Mouse (Mus musculus): ENCODE results near the gene Slc9c1. TPM values are rescaled to one million over a fixed set of nuclear protein-coding genes. Genes with fewer than 3 reads are reported as not detected.
"Not testable (repeated sequence)": the region's sequence is repeated elsewhere in the genome, so short reads cannot be mapped to it uniquely, and the experiment has no call there.

Gene Slc9c1
- total RNA-seq (2015; ENCODE audit: low replicate concordance) (not detected in 2 replicates), total RNA-seq (2017; ENCODE audit: low replicate concordance) (not detected in 2 replicates)

GRCm38 (mm10) chr16:45535009-45535408 lies at the start of gene Slc9c1:
Gene Slc9c1 (plus strand): TSS chr16:45535309.
- no peak for ATAC-seq (replicated peaks; ENCODE audit: low FRiP score, poor library complexity, severe bottlenecking)

GRCm38 (mm10) chr16:45492927-45493326 lies 42.2 kb upstream of the Slc9c1 start, which contains the start of gene Gm609:
Gene Gm609 (minus strand): TSS chr16:45492969.
- no peak for ATAC-seq (replicated peaks; ENCODE audit: low FRiP score, poor library complexity, severe bottlenecking)

- ATAC-seq (replicated peaks; ENCODE audit: low FRiP score, poor library complexity, severe bottlenecking) = no peak
These were observed 39.8 kb upstream of the Slc9c1 start for GRCm38 (mm10) chr16:45495326-45495725.

GRCm38 (mm10) chr16:45525551-45525950 lies 9.6 kb upstream of the Slc9c1 start:
- ATAC-seq (replicated peaks; ENCODE audit: low FRiP score, poor library complexity, severe bottlenecking) = no peak

- no peak for ATAC-seq (replicated peaks; ENCODE audit: low FRiP score, poor library complexity, severe bottlenecking)
These were observed 3.2 kb upstream of the Slc9c1 start, which contains the start of gene Gm17783 for GRCm38 (mm10) chr16:45531950-45532349. Gene Gm17783 (minus strand): TSS chr16:45532050.

GRCm38 (mm10) chr16:45538342-45538741 lies 3.2 kb downstream of the Slc9c1 start:
- ATAC-seq (replicated peaks; ENCODE audit: low FRiP score, poor library complexity, severe bottlenecking) = not testable (repeated sequence)

- ATAC-seq (replicated peaks; ENCODE audit: low FRiP score, poor library complexity, severe bottlenecking) = no peak
These were observed 7.0 kb downstream of the Slc9c1 start for GRCm38 (mm10) chr16:45542108-45542507.

- no peak for ATAC-seq (replicated peaks; ENCODE audit: low FRiP score, poor library complexity, severe bottlenecking)
These were observed 9.2 kb downstream of the Slc9c1 start for GRCm38 (mm10) chr16:45544341-45544740.

- ATAC-seq (replicated peaks; ENCODE audit: low FRiP score, poor library complexity, severe bottlenecking) = no peak
These were observed 12.9 kb downstream of the Slc9c1 start for GRCm38 (mm10) chr16:45547982-45548381.

- no peak for ATAC-seq (replicated peaks; ENCODE audit: low FRiP score, poor library complexity, severe bottlenecking)
These were observed 16.5 kb downstream of the Slc9c1 start for GRCm38 (mm10) chr16:45551579-45551978.

- ATAC-seq (replicated peaks; ENCODE audit: low FRiP score, poor library complexity, severe bottlenecking) = no peak
These were observed 26.6 kb downstream of the Slc9c1 start for GRCm38 (mm10) chr16:45561747-45562146.

- no peak for ATAC-seq (replicated peaks; ENCODE audit: low FRiP score, poor library complexity, severe bottlenecking)
These were observed 37.2 kb downstream of the Slc9c1 start for GRCm38 (mm10) chr16:45572307-45572706.

GRCm38 (mm10) chr16:45579883-45580282 lies 44.8 kb downstream of the Slc9c1 start:
- no peak for ATAC-seq (replicated peaks; ENCODE audit: low FRiP score, poor library complexity, severe bottlenecking)

- ATAC-seq (replicated peaks; ENCODE audit: low FRiP score, poor library complexity, severe bottlenecking) = no peak
These were observed 47.4 kb downstream of the Slc9c1 start for GRCm38 (mm10) chr16:45582512-45582911.

GRCm38 (mm10) chr16:45593656-45594055 lies 58.5 kb downstream of the Slc9c1 start:
- no peak for ATAC-seq (replicated peaks; ENCODE audit: low FRiP score, poor library complexity, severe bottlenecking)

GRCm38 (mm10) chr16:45595494-45595893 lies 60.4 kb downstream of the Slc9c1 start:
- ATAC-seq (replicated peaks; ENCODE audit: low FRiP score, poor library complexity, severe bottlenecking) = no peak

GRCm38 (mm10) chr16:45608481-45608954 lies 73.4 kb downstream of the Slc9c1 start:
- ATAC-seq (replicated peaks; ENCODE audit: low FRiP score, poor library complexity, severe bottlenecking) = no peak

- no peak for ATAC-seq (replicated peaks; ENCODE audit: low FRiP score, poor library complexity, severe bottlenecking)
These were observed 74.2 kb downstream of the Slc9c1 start for GRCm38 (mm10) chr16:45609300-45609699.

GRCm38 (mm10) chr16:45610267-45610666 lies 75.2 kb downstream of the Slc9c1 start, which contains the start of gene Gcsam:
Gene Gcsam (plus strand): TSS chr16:45610380.
- ATAC-seq (replicated peaks; ENCODE audit: low FRiP score, poor library complexity, severe bottlenecking) = no peak

- ATAC-seq (replicated peaks; ENCODE audit: low FRiP score, poor library complexity, severe bottlenecking) = no peak
These were observed 78.1 kb downstream of the Slc9c1 start for GRCm38 (mm10) chr16:45613247-45613646.

- ATAC-seq (replicated peaks; ENCODE audit: low FRiP score, poor library complexity, severe bottlenecking) = no peak
These were observed 80.8 kb downstream of the Slc9c1 start for GRCm38 (mm10) chr16:45615944-45616343.
